Mouse (Mus musculus) brain, embryonic 14.5 days (tissue): ENCODE data around the gene Dnaja1.

ENCODE experiments used
- CTCF ChIP-seq: fragments of 200-500 bp; IDR thresholded peaks from 2 replicates; pipeline ENCODE4 v1.5.1; 2012; ENCODE audit warnings: inconsistent platforms, mild to moderate bottlenecking, moderate library complexity, borderline replicate concordance; ENCODE audit not compliant: insufficient read depth, insufficient read length; ENCODE audit errors: extremely low read depth
- POLR2A ChIP-seq: fragments of 200-500 bp; IDR thresholded peaks from 2 replicates; pipeline ENCODE4 v1.6.1; 2012; ENCODE audit warnings: mild to moderate bottlenecking, inconsistent platforms, borderline replicate concordance; ENCODE audit not compliant: poor library complexity, insufficient read depth, insufficient read length, severe bottlenecking; ENCODE audit errors: extremely low read depth

GRCm38 (mm10) chr4:40778656-40779055 is 56.7 kb downstream of the Dnaja1 start:
- TF ChIP-seq CTCF (peak; percentile 5; the same call in 1 of the 2 replicates), POLR2A (no peak)
